Mouse (Mus musculus) heart, postnatal 36 days (tissue): Measurements from ENCODE around the gene Gch1. TPM values are rescaled to one million over a fixed set of nuclear protein-coding genes. Genes with fewer than 3 reads are reported as not detected.
"Not testable (repeated sequence)": the region's sequence is repeated elsewhere in the genome, so short reads cannot be mapped to it uniquely, and the experiment has no call there.

ENCODE experiments used
- DNase-seq, 2 experiments: peaks; one replicate each; pipeline ENCODE4 v3.0.0; 2021 to 2022
- intact Hi-C: fragments of 180-260 bp; cut with DNase I; formaldehyde crosslinking; loops from one replicate; pipeline ENCODE4 v1.15.1; 2025
- total RNA-seq, 2 experiments: library from RNA; stranded (reverse); gene quantifications; 2 replicates each; pipeline ENCODE4 v1.2.3; 2021

Gch1 gene
- total RNA-seq, 2 experiments from 2014 or later: 5.4 to 5.9 TPM

GRCm38 (mm10) chr14:47172073-47172472 lies 17.1 kb downstream of the Gch1 start:
- intact Hi-C loops: no loop called here
- no peak for DNase-seq

GRCm38 (mm10) chr14:47170499-47171109 lies 18.6 kb downstream of the Gch1 start:
- no peak for DNase-seq
- intact Hi-C loops: no loop called here

GRCm38 (mm10) chr14:47169677-47170410 lies 19.4 kb downstream of the Gch1 start:
- intact Hi-C loops: no loop called here
- DNase-seq: no peak

- no peak for DNase-seq
- intact Hi-C loops: no loop called here
Measured at GRCm38 (mm10) chr14:47165741-47166140, 23.5 kb downstream of the Gch1 start.

GRCm38 (mm10) chr14:47165117-47165516 lies 24.1 kb downstream of the Gch1 start:
- intact Hi-C loops: no loop called here
- DNase-seq: no peak

- no peak for DNase-seq
- intact Hi-C loops: no loop called here
Measured at GRCm38 (mm10) chr14:47161921-47162427, 27.2 kb downstream of the Gch1 start.

GRCm38 (mm10) chr14:47160051-47160640 lies 29.1 kb downstream of the Gch1 start:
- intact Hi-C loops: no loop called here
- DNase-seq: no peak

GRCm38 (mm10) chr14:47154303-47154702 lies 34.9 kb downstream of the Gch1 start:
- DNase-seq: no peak
- intact Hi-C loops: no loop called here

GRCm38 (mm10) chr14:47151306-47151705 lies 37.9 kb downstream of the Gch1 start:
- intact Hi-C loops: no loop called here
- no peak for DNase-seq

- DNase-seq: no peak
- intact Hi-C loops: no loop called here
Measured at GRCm38 (mm10) chr14:47144326-47144725, 44.9 kb downstream of the Gch1 start.

GRCm38 (mm10) chr14:47138853-47139252 lies 50.4 kb downstream of the Gch1 start:
- no peak for DNase-seq
- intact Hi-C loops: no loop called here

GRCm38 (mm10) chr14:47136637-47137036 lies 52.6 kb downstream of the Gch1 start:
- no peak for DNase-seq
- intact Hi-C loops: no loop called here

- intact Hi-C loops: no loop called here
- no peak for DNase-seq
Measured at GRCm38 (mm10) chr14:47133948-47134347, 55.3 kb downstream of the Gch1 start.

- intact Hi-C loops: no loop called here
Measured at GRCm38 (mm10) chr14:47127987-47128386, 61.2 kb downstream of the Gch1 start.

GRCm38 (mm10) chr14:47117522-47117921 lies 71.7 kb downstream of the Gch1 start:
- intact Hi-C loops: no loop called here
- DNase-seq: no peak

More at GRCm38 (mm10) chr14:47127987-47128386, 61.2 kb downstream of the Gch1 start:
- DNase-seq: no peak

- DNase-seq: no peak
- intact Hi-C loops: no loop called here
Measured at GRCm38 (mm10) chr14:47116062-47116762, 73.0 kb downstream of the Gch1 start.

- DNase-seq: no peak
- intact Hi-C loops: no loop called here
Measured at GRCm38 (mm10) chr14:47115154-47115553, 74.1 kb downstream of the Gch1 start.

GRCm38 (mm10) chr14:47111341-47111740 lies 77.9 kb downstream of the Gch1 start:
- intact Hi-C loops: no loop called here
- no peak for DNase-seq

- intact Hi-C loops, DNase-seq: not testable (repeated sequence)
Measured at GRCm38 (mm10) chr14:47110391-47110790, 78.8 kb downstream of the Gch1 start.

GRCm38 (mm10) chr14:47107461-47107860 lies 81.8 kb downstream of the Gch1 start:
- DNase-seq: no peak
- intact Hi-C loops: no loop called here

GRCm38 (mm10) chr14:47105755-47106154 lies 83.5 kb downstream of the Gch1 start:
- DNase-seq: no peak
- intact Hi-C loops: no loop called here
